Mouse (Mus musculus): ENCODE measurements around the gene Rai1.

DNA sequence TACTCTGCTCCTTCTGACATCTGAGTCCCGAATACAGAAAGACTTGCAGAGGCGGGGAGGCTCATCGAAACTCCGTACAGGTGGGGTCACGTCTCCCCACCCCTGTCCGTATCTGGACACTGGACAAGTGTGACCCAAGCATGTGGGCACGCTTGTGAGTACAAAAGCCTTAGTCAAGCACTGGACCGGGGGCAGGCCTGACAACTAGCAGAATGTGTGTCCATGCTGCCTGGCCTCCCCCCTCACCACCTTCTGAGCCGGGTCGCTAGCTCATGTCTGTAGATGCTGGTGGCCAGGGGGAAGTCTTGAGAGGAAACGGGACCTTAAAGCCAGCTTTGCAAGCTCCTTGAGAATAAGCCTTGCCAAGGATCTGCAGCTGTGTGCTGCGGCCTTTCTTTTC is 106.9 kb downstream of the Rai1 start:
- TF ChIP-seq CTCF (conservative IDR thresholded peaks at IDR 0.05; ENCODE audit: low read length) (no peak), POU5F1 (IDR thresholded peaks at IDR 0.05; ENCODE audit: borderline replicate concordance, low read length) (no peak)

Measured in E14TG2a.4 (cell line).